Mouse (Mus musculus): Measurements from ENCODE around the gene Crtc1.

The Crtc1 gene

GRCm38 (mm10) chr8:70389678-70390077 lies 49.7 kb downstream of the Crtc1 start:
- in situ Hi-C loops (cut with MseI, MboI) = no loop called here

- in situ Hi-C loops (cut with MseI, MboI) = no loop called here
Observed at GRCm38 (mm10) chr8:70383287-70383686, 56.1 kb downstream of the Crtc1 start.

GRCm38 (mm10) chr8:70380069-70380468 lies 59.3 kb downstream of the Crtc1 start:
- in situ Hi-C loops (cut with MseI, MboI) = no loop called here

GRCm38 (mm10) chr8:70377049-70377448 lies 62.3 kb downstream of the Crtc1 start:
- in situ Hi-C loops (cut with MseI, MboI) = no loop called here

GRCm38 (mm10) chr8:70376275-70376741 lies 63.1 kb downstream of the Crtc1 start:
- in situ Hi-C loops (cut with MseI, MboI) = no loop called here

GRCm38 (mm10) chr8:70375212-70375859 lies 64.0 kb downstream of the Crtc1 start:
- in situ Hi-C loops (cut with MseI, MboI) = no loop called here

GRCm38 (mm10) chr8:70374318-70374927 lies 65.0 kb downstream of the Crtc1 start:
- in situ Hi-C loops (cut with MseI, MboI) = no loop called here

GRCm38 (mm10) chr8:70373397-70374317 lies 65.7 kb downstream of the Crtc1 start, which contains the start of gene Comp:
Comp (plus strand) TSS chr8:70373558.
- in situ Hi-C loops (cut with MseI, MboI) = no loop called here

- in situ Hi-C loops (cut with MseI, MboI) = no loop called here
Observed at GRCm38 (mm10) chr8:70371951-70372350, 67.4 kb downstream of the Crtc1 start.

GRCm38 (mm10) chr8:70370476-70370875 lies 68.9 kb downstream of the Crtc1 start:
- in situ Hi-C loops (cut with MseI, MboI) = no loop called here

GRCm38 (mm10) chr8:70366588-70366987 lies 72.8 kb downstream of the Crtc1 start:
- in situ Hi-C loops (cut with MseI, MboI) = no loop called here

GRCm38 (mm10) chr8:70364066-70364465 lies 75.3 kb downstream of the Crtc1 start:
- in situ Hi-C loops (cut with MseI, MboI) = no loop called here

GRCm38 (mm10) chr8:70361484-70362032 lies 77.8 kb downstream of the Crtc1 start:
- in situ Hi-C loops (cut with MseI, MboI) = no loop called here

- in situ Hi-C loops (cut with MseI, MboI) = no loop called here
Observed at GRCm38 (mm10) chr8:70360769-70361168, 78.6 kb downstream of the Crtc1 start.

- in situ Hi-C loops (cut with MseI, MboI) = no loop called here
Observed at GRCm38 (mm10) chr8:70359411-70359810, 80.0 kb downstream of the Crtc1 start.

- in situ Hi-C loops (cut with MseI, MboI) = no loop called here
Observed at GRCm38 (mm10) chr8:70356111-70356510, 83.3 kb downstream of the Crtc1 start.

- in situ Hi-C loops (cut with MseI, MboI) = no loop called here
Observed at GRCm38 (mm10) chr8:70354004-70354403, 85.4 kb downstream of the Crtc1 start.

- in situ Hi-C loops (cut with MseI, MboI) = no loop called here
Observed at GRCm38 (mm10) chr8:70353194-70353817, 86.1 kb downstream of the Crtc1 start, which contains the start of gene Upf1. Upf1 (minus strand) TSS chr8:70353278.

- in situ Hi-C loops (cut with MseI, MboI) = no loop called here
Observed at GRCm38 (mm10) chr8:70352657-70353151, 86.7 kb downstream of the Crtc1 start.

GRCm38 (mm10) chr8:70352000-70352384 lies 87.4 kb downstream of the Crtc1 start:
- in situ Hi-C loops (cut with MseI, MboI) = no loop called here
